Mouse (Mus musculus) kidney, embryonic 15.5 days (tissue): Measurements from ENCODE around the gene Phldb2. TPM values are rescaled to one million over a fixed set of nuclear protein-coding genes. Genes with fewer than 3 reads are reported as not detected.

ENCODE experiments used
- ATAC-seq: fragments of 200-750 bp; cut with Nextera tagmentation; replicated peaks from 2 replicates; pipeline ENCODE4 v1.8.0; 2017; ENCODE audit warnings: moderate TSS enrichment; ENCODE audit not compliant: low FRiP score
- H3K27ac ChIP-seq: fragments of 300-500 bp; sonication (generic); 2 replicates; pipeline ENCODE4 v1.5.1; 2015; ENCODE audit warnings: mild to moderate bottlenecking, inconsistent platforms
- H3K27me3 ChIP-seq: fragments of 300-500 bp; sonication (generic); 2 replicates; pipeline ENCODE4 v1.6.1; 2015; ENCODE audit warnings: inconsistent platforms
- H3K36me3 ChIP-seq: fragments of 300-500 bp; sonication (generic); 2 replicates; pipeline ENCODE4 v1.6.1; 2015; ENCODE audit warnings: inconsistent platforms
- H3K4me1 ChIP-seq: fragments of 300-500 bp; sonication (generic); 2 replicates; pipeline ENCODE4 v1.6.1; 2015; ENCODE audit warnings: inconsistent platforms
- H3K4me2 ChIP-seq: fragments of 300-500 bp; sonication (generic); 2 replicates; pipeline ENCODE4 v1.6.1; 2015; ENCODE audit warnings: moderate library complexity, mild to moderate bottlenecking, inconsistent platforms
- H3K4me3 ChIP-seq: fragments of 300-500 bp; sonication (generic); replicated peaks from 2 replicates; pipeline ENCODE4 v1.5.1; 2015; ENCODE audit warnings: mild to moderate bottlenecking, inconsistent platforms
- H3K9ac ChIP-seq: fragments of 300-500 bp; sonication (generic); 2 replicates; pipeline ENCODE4 v1.6.1; 2015; ENCODE audit warnings: mild to moderate bottlenecking, inconsistent platforms
- H3K9me3 ChIP-seq: fragments of 300-500 bp; sonication (generic); replicated peaks from 2 replicates; pipeline ENCODE4 v1.6.1; 2016; ENCODE audit warnings: inconsistent platforms
- WGBS: fragments of 180-500 bp; shearing (Covaris S2); methylation state at CpG from one replicate; pipeline ENCODE4 v1.1.7; 2015; ENCODE audit warnings: mixed read lengths; 5-methylcytosine and 5-hydroxymethylcytosine counted together
- polyA plus RNA-seq: library from polyadenylated mRNA; unstranded; fragments of >200 nt; fragmentation: Nextera tagmentation; extraction: Ambion mirVana; gene quantifications from 2 replicates; pipeline ENCODE4 v1.2.1, GENCODE M21; 2015

Gene Phldb2
- polyA plus RNA-seq, result 81.2 and 84.2 TPM in 2 replicates

- Histone ChIP-seq H3K4me3 (peak within 1 kb of the TSS; percentile 20), H3K36me3 (no peaks in the 10 kb centered on the region), H3K27me3 (no peaks in the 10 kb centered on the region), H3K27ac (peak within 1 kb of the TSS; percentile 90), H3K4me1 (peaks cover 7% of the 10 kb centered on the region; the same call in 1 of the 2 replicates), H3K4me2 (peak within 1 kb of the TSS; percentile 42), H3K9me3 (no peaks in the 10 kb centered on the region), H3K9ac (no peak within 1 kb of the TSS)
- no peak for ATAC-seq
- 62% methylated on average over 4 of the region's 4 CpGs for WGBS
These were observed at the start of gene Phldb2 for GRCm38 (mm10) chr16:45953394-45953793. Gene Phldb2, minus strand, starts transcription at chr16:45953598.

GRCm38 (mm10) chr16:46001550-46002166 is 48.3 kb upstream of the Phldb2 start:
- H3K4me2 ChIP-seq, result no peak overlapping the region
- no peak overlapping the region for H3K9ac ChIP-seq
- no peaks in the 10 kb centered on the region for H3K36me3 ChIP-seq
- H3K4me3 ChIP-seq, result no peak overlapping the region
- no peaks in the 10 kb centered on the region for H3K9me3 ChIP-seq
- 83% methylated on average over 10 of the region's 10 CpGs for WGBS
- H3K27me3 ChIP-seq, result no peaks in the 10 kb centered on the region
- no peak overlapping the region for H3K27ac ChIP-seq
- H3K4me1 ChIP-seq, result no peaks in the 10 kb centered on the region
- no peak for ATAC-seq

- H3K9ac ChIP-seq, result no peak overlapping the region
- ATAC-seq, result no peak
- no peaks in the 10 kb centered on the region for H3K4me1 ChIP-seq
- no peak overlapping the region for H3K27ac ChIP-seq
- no peaks in the 10 kb centered on the region for H3K27me3 ChIP-seq
- no peak overlapping the region for H3K4me3 ChIP-seq
- no peaks in the 10 kb centered on the region for H3K36me3 ChIP-seq
- 91% methylated on average over 3 of the region's 3 CpGs for WGBS
- no peak overlapping the region for H3K4me2 ChIP-seq
- no peaks in the 10 kb centered on the region for H3K9me3 ChIP-seq
These were observed 47.6 kb upstream of the Phldb2 start for GRCm38 (mm10) chr16:46000976-46001375.

- Histone ChIP-seq H3K36me3 (no peaks in the 10 kb centered on the region), H3K4me3 (no peak overlapping the region), H3K9ac (no peak overlapping the region), H3K9me3 (no peaks in the 10 kb centered on the region), H3K27me3 (no peaks in the 10 kb centered on the region), H3K4me2 (no peak overlapping the region), H3K4me1 (no peaks in the 10 kb centered on the region), H3K27ac (no peak overlapping the region)
- WGBS, result 49% methylated on average over 10 of the region's 10 CpGs
- no peak for ATAC-seq
These were observed 46.2 kb upstream of the Phldb2 start for GRCm38 (mm10) chr16:45999374-46000191.

DNA sequence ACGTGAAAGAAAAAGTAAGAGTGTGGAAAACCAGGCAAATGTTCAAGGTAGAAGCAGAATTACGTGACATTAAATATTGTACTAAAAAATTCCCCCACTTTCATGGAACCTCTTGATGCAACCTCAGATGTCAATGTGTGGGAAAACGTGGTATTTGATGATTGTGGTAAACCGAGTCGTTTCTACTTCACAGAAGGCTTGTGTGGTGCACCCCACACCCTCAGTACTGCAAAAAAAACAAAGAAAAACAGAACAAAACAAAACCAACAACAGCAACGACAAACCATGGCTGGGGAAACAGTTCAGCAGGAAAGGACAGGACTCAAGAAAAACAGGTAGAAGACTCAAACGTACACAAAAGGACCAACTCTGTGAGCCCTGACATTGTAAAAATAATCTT is 44.8 kb upstream of the Phldb2 start:
- no peaks in the 10 kb centered on the region for H3K4me1 ChIP-seq
- 77% methylated on average over 7 of the region's 7 CpGs for WGBS

DNA sequence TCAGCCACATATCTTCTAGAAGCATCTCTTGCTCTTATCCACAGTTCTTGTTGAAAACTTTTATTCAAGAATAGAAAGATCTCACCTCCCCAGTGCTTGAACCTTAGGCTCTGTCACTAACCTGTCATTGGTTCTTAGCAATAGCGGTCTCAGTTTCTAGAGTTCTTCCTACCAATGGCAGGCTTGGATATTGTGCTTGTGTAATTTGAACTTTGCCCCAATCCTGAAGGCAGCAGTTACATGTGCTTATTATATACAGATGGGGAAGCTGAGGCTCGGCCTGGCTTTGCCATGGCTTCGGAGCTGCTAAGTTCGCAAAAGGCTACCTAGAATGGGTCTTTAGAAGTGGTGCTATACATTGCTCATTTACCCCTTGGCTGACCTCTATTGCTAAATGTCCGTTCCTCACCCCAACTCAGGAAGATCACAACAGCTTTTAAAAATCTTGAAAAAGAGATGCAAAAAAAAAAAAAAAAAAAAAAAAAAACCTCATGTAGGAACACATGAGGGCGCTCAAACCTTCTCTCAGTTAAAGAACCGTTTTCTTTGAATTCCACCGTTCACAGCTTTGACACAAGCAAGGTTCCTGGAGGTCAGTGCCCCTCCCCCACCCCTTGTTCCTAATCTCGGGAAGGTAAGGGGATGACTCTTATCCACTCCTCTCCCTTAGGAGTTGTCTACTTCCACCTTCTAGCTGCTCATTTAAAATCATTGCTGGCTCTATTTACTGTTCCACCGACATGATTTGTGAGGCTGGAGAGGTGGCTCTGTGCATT is 37.7 kb upstream of the Phldb2 start:
- WGBS, result 51% methylated on average over 10 of the region's 10 CpGs
- Histone ChIP-seq H3K9me3 (no peaks in the 10 kb centered on the region), H3K9ac (no peak overlapping the region), H3K27ac (no peak overlapping the region), H3K4me3 (no peak overlapping the region), H3K27me3 (no peaks in the 10 kb centered on the region), H3K4me1 (no peaks in the 10 kb centered on the region), H3K4me2 (no peak overlapping the region), H3K36me3 (no peaks in the 10 kb centered on the region)
- ATAC-seq, result no peak

More for the DNA sequence above, 44.8 kb upstream of the Phldb2 start:
- Histone ChIP-seq H3K9ac (no peak overlapping the region), H3K4me3 (no peak overlapping the region), H3K4me2 (no peak overlapping the region), H3K36me3 (no peaks in the 10 kb centered on the region), H3K27me3 (no peaks in the 10 kb centered on the region), H3K9me3 (no peaks in the 10 kb centered on the region), H3K27ac (no peak overlapping the region)
- ATAC-seq, result no peak

GRCm38 (mm10) chr16:45986236-45986635 is 32.8 kb upstream of the Phldb2 start:
- H3K9me3 ChIP-seq, result no peaks in the 10 kb centered on the region
- 65% methylated on average over 1 of the region's 1 CpGs for WGBS
- no peak for ATAC-seq

GRCm38 (mm10) chr16:45984610-45985606 is 31.5 kb upstream of the Phldb2 start:
- H3K4me2 ChIP-seq, result no peak overlapping the region
- H3K27ac ChIP-seq, result no peak overlapping the region
- no peaks in the 10 kb centered on the region for H3K9me3 ChIP-seq
- H3K4me1 ChIP-seq, result no peaks in the 10 kb centered on the region
- H3K36me3 ChIP-seq, result no peaks in the 10 kb centered on the region
- ATAC-seq, result no peak
- no peaks in the 10 kb centered on the region for H3K27me3 ChIP-seq
- WGBS, result 81% methylated on average over 4 of the region's 4 CpGs
- H3K4me3 ChIP-seq, result no peak overlapping the region
- no peak overlapping the region for H3K9ac ChIP-seq

More at GRCm38 (mm10) chr16:45986236-45986635, 32.8 kb upstream of the Phldb2 start:
- Histone ChIP-seq H3K36me3 (no peaks in the 10 kb centered on the region), H3K9ac (no peak overlapping the region), H3K27ac (no peak overlapping the region), H3K4me2 (no peak overlapping the region), H3K27me3 (no peaks in the 10 kb centered on the region), H3K4me1 (no peaks in the 10 kb centered on the region), H3K4me3 (no peak overlapping the region)

GRCm38 (mm10) chr16:45976251-45976650 is 22.9 kb upstream of the Phldb2 start:
- no peaks in the 10 kb centered on the region for H3K4me1 ChIP-seq
- WGBS, result 96% methylated on average over 1 of the region's 1 CpGs
- no peaks in the 10 kb centered on the region for H3K36me3 ChIP-seq
- no peak overlapping the region for H3K27ac ChIP-seq
- no peak for ATAC-seq
- no peak overlapping the region for H3K9ac ChIP-seq
- H3K9me3 ChIP-seq, result no peaks in the 10 kb centered on the region
- no peaks in the 10 kb centered on the region for H3K27me3 ChIP-seq
- H3K4me2 ChIP-seq, result no peak overlapping the region
- no peak overlapping the region for H3K4me3 ChIP-seq

GRCm38 (mm10) chr16:45973959-45974686 is 20.7 kb upstream of the Phldb2 start:
- Histone ChIP-seq H3K9ac (no peak overlapping the region), H3K9me3 (no peaks in the 10 kb centered on the region), H3K4me2 (no peak overlapping the region), H3K27me3 (no peaks in the 10 kb centered on the region), H3K4me1 (no peaks in the 10 kb centered on the region), H3K27ac (no peak overlapping the region), H3K36me3 (no peaks in the 10 kb centered on the region), H3K4me3 (no peak overlapping the region)
- WGBS, result 63% methylated on average over 9 of the region's 9 CpGs
- ATAC-seq, result peak; percentile 55; the same call in 1 of the 2 replicates

DNA sequence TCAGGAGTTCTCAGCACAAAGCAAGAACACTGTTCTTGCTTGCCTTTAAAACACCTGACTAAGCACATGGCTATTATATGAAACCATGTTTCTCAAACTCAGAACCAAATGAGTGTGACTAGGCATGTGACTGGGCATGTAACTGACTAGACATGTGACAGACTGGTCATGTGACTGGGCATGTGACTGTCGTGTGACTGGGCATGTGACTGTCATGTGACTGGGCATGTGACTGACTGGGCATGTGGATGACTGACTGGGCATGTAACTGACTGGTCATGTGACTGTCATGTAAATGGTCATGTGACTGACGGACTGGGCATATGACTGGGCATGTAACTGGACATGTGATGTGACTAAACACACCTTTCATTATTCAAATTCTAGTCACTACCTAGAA is 16.8 kb upstream of the Phldb2 start:
- WGBS, result 85% methylated on average over 2 of the region's 2 CpGs
- no peak overlapping the region for H3K4me2 ChIP-seq
- H3K27ac ChIP-seq, result no peak overlapping the region
- peaks cover 18% of the 10 kb centered on the region for H3K4me1 ChIP-seq
- ATAC-seq, result no peak
- H3K36me3 ChIP-seq, result no peaks in the 10 kb centered on the region
- H3K27me3 ChIP-seq, result no peaks in the 10 kb centered on the region
- H3K9me3 ChIP-seq, result no peaks in the 10 kb centered on the region
- no peak overlapping the region for H3K9ac ChIP-seq
- no peak overlapping the region for H3K4me3 ChIP-seq
